Comparison of ENCODE assay signal across 27 mouse cellular contexts in the genomic region with DNA sequence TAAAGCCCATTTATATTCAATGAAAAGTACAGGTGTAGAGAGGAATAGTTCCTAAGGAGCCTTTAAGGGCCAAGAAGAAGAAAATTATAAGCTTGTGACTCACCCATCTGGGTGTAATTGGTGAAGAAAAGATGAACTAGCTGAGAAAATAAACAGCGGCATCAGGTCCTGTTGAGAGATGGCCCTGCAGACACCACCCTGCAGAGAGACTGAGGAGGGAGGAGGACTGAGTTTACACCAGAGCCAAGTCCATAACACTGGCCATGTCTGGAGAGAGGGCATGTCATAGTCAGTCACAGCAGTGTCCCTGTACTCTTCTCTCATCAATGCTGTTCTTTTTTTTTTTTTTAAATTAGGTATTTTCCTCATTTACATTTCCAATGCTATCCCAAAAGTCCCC. TPM values are rescaled to one million over a fixed set of nuclear protein-coding genes. Genes with fewer than 3 reads are reported as not detected.
DNase-seq lines count a peak whose midpoint lies in the region; ATAC-seq lines count a peak whose summit lies in the region.
"Had no signal": no experiment of that assay in that cellular context is flagged by ENCODE, and none has a peak within 500 bp of the region (broad histone marks: within the 10 kb centered on the region; RNA-seq: fewer than 3 reads in every experiment).

No protein-coding gene starts in this region.

- H3K27me3 ChIP-seq in intestine, embryonic 16.5 days (replicated peaks; ENCODE audit: control insufficient read depth, insufficient read depth, low read length), result no peaks in the 10 kb centered on the region
- H3K27me3 ChIP-seq: embryonic facial prominence, embryonic 13.5 days; forebrain, embryonic 12.5 days; heart, embryonic 15.5 days; hindbrain, embryonic 15.5 days had no signal

- H3K9ac ChIP-seq in intestine, embryonic 16.5 days (ENCODE audit: low read depth, low read length), result no peak overlapping the region
- H3K9ac ChIP-seq: embryonic facial prominence, embryonic 13.5 days; forebrain, embryonic 12.5 days; heart, embryonic 15.5 days; hindbrain, embryonic 15.5 days had no signal

- intact Hi-C loops in left cerebral cortex, postnatal 4 days (cut with DNase I), result no loop called here
- intact Hi-C loops in left cerebral cortex, postnatal 14 days (cut with DNase I), result no loop called here

- H3K9me3 ChIP-seq in intestine, embryonic 16.5 days (ENCODE audit: control insufficient read depth, low read length), result no peaks in the 10 kb centered on the region
- H3K9me3 ChIP-seq: embryonic facial prominence, embryonic 13.5 days; forebrain, embryonic 12.5 days; heart, embryonic 15.5 days; hindbrain, embryonic 10.5 days; hindbrain, embryonic 15.5 days had no signal

- no peak for DNase-seq in cerebellum, adult 8-10 months
- DNase-seq in left cerebral cortex, postnatal 4 days, result peak; percentile 29
- no peak for DNase-seq in left cerebral cortex, postnatal 14 days (ENCODE audit: low spot score in 2 of 2)
- DNase-seq in cerebellum, postnatal 25 days, result peak; percentile 19 to 54
- DNase-seq in testis, postnatal 10 days (ENCODE audit: low spot score), result no peak
- DNase-seq: adrenal gland, adult 8-10 months; B cell, adult 2 months; gastrocnemius, postnatal 10 days; heart, adult 2 months; kidney, adult 8-10 months had no signal

- 90% methylated on average over 1 of the region's 1 CpGs for whole genome bisulfite sequencing in intestine, embryonic 16.5 days

- no peak overlapping the region for H3K4me2 ChIP-seq in intestine, embryonic 16.5 days (ENCODE audit: low read depth, low read length)
- H3K4me2 ChIP-seq: embryonic facial prominence, embryonic 13.5 days; forebrain, embryonic 12.5 days; heart, embryonic 11.5 days; heart, embryonic 15.5 days; hindbrain, embryonic 15.5 days had no signal

- H3K4me3 ChIP-seq in intestine, embryonic 16.5 days (ENCODE audit: low read length), result no peak overlapping the region
- H3K4me3 ChIP-seq: embryonic facial prominence, embryonic 13.5 days; forebrain, embryonic 12.5 days; heart, adult 2 months; heart, embryonic 15.5 days; hindbrain, embryonic 10.5 days; hindbrain, embryonic 15.5 days had no signal

- peak; percentile 86 for ATAC-seq in cerebellum, adult (ENCODE audit: insufficient number of reproducible peaks, low FRiP score, low TSS enrichment)
- ATAC-seq in intestine, embryonic 16.5 days, result no peak
- ATAC-seq: CD4-positive, CD25-positive, alpha-beta regulatory T cell, adult 4 months; forebrain, embryonic 16.5 days; intestine, postnatal 0 days had no signal

- H3K36me3 ChIP-seq in intestine, embryonic 16.5 days (ENCODE audit: control insufficient read depth, insufficient read depth, low read length), result no peaks in the 10 kb centered on the region
- H3K36me3 ChIP-seq: embryonic facial prominence, embryonic 13.5 days; forebrain, embryonic 12.5 days; G1E; heart, embryonic 15.5 days; hindbrain, embryonic 10.5 days; hindbrain, embryonic 15.5 days had no signal

- no peaks in the 10 kb centered on the region for H3K4me1 ChIP-seq in intestine, embryonic 16.5 days (ENCODE audit: control insufficient read depth, insufficient read depth, low read length)
- H3K4me1 ChIP-seq: embryonic facial prominence, embryonic 13.5 days; forebrain, embryonic 12.5 days; heart, embryonic 15.5 days; hindbrain, embryonic 10.5 days; hindbrain, embryonic 15.5 days had no signal

- no peak overlapping the region for H3K27ac ChIP-seq in intestine, embryonic 16.5 days (ENCODE audit: low read length)
- H3K27ac ChIP-seq: embryonic facial prominence, embryonic 13.5 days; forebrain, embryonic 12.5 days; heart, adult 2 months; heart, embryonic 15.5 days; hindbrain, embryonic 10.5 days; hindbrain, embryonic 15.5 days had no signal

RNA-seq across cellular contexts. Expression of a gene that starts 48.0 kb away (rescaled TPM):
- not detected for total RNA-seq in left cerebral cortex, postnatal 4 days (2021)
- total RNA-seq in left cerebral cortex, postnatal 14 days (2021), result not detected
- polyA plus RNA-seq in intestine, embryonic 16.5 days (2015; fragmentation: Nextera tagmentation; extraction: Ambion mirVana), result not detected in 2 replicates
- total RNA-seq: adrenal gland, adult 8-10 months; adrenal gland, postnatal 36 days; G1E; gastrocnemius, postnatal 10 days; gastrocnemius, postnatal 4 days; heart, adult 2 months; heart, postnatal 25 days had no signal
- polyA plus RNA-seq: brain, embryonic 14.5 days; CD4-positive, CD25-positive, alpha-beta regulatory T cell, adult 4 months; embryonic facial prominence, embryonic 13.5 days; forebrain, embryonic 12.5 days; forebrain, embryonic 16.5 days; frontal cortex, adult 2 months; G1E; heart, adult 2 months; heart, embryonic 11.5 days; heart, embryonic 15.5 days; hindbrain, embryonic 10.5 days; hindbrain, embryonic 15.5 days; intestine, postnatal 0 days had no signal

Comparison
In these comparisons a context has a peak if more than half of its experiments do, and no peak if none do; other contexts are left out.
1. DNase-seq: peak in left cerebral cortex, postnatal 4 days (single experiment) and cerebellum, postnatal 25 days (2 of 2); none in cerebellum, adult 8-10 months (single experiment), left cerebral cortex, postnatal 14 days (0 of 2) and testis, postnatal 10 days (single experiment).